Mouse (Mus musculus) ES-Bruce4 (cell line): Measurements from ENCODE around the gene Rps6kb1. TPM values are rescaled to one million over a fixed set of nuclear protein-coding genes. Genes with fewer than 3 reads are reported as not detected.
A peak's percentile ranks its signal among the peaks of the same experiment; 100 is the strongest.

ENCODE experiments used
- H3K27ac ChIP-seq: 2 replicates; pipeline ENCODE4 v1.5.1; 2012; ENCODE audit warnings: low read length, inconsistent platforms; ENCODE audit not compliant: insufficient read depth
- H3K27me3 ChIP-seq: 2 replicates; pipeline ENCODE4 v1.6.1; 2012; ENCODE audit warnings: mild to moderate bottlenecking, low read length, inconsistent platforms; ENCODE audit not compliant: control insufficient read depth, poor library complexity, insufficient read depth, severe bottlenecking
- H3K36me3 ChIP-seq: 2 replicates; pipeline ENCODE4 v1.6.1; 2012; ENCODE audit warnings: inconsistent platforms, mild to moderate bottlenecking, low read length, moderate library complexity; ENCODE audit not compliant: control insufficient read depth, poor library complexity, insufficient read depth, severe bottlenecking
- H3K4me1 ChIP-seq: one replicate; pipeline ENCODE4 v1.8.1; 2011; ENCODE audit warnings: low read length; ENCODE audit not compliant: control insufficient read depth, insufficient read depth
- H3K4me3 ChIP-seq: 2 replicates; pipeline ENCODE4 v1.5.1; 2011; ENCODE audit warnings: low read depth, mild to moderate bottlenecking, low read length
- H3K9ac ChIP-seq: 2 replicates; pipeline ENCODE4 v1.6.1; 2012; ENCODE audit warnings: low read depth, mild to moderate bottlenecking, inconsistent platforms; ENCODE audit not compliant: poor library complexity, severe bottlenecking
- H3K9me3 ChIP-seq: replicated peaks from 2 replicates; pipeline ENCODE4 v1.6.1; 2012; ENCODE audit warnings: mild to moderate bottlenecking, low read length, inconsistent platforms; ENCODE audit not compliant: control insufficient read depth, poor library complexity, insufficient read depth, severe bottlenecking
- CTCF ChIP-seq: IDR thresholded peaks from one replicate; pipeline ENCODE4 v1.8.1; 2011; ENCODE audit warnings: low read depth, low read length
- EP300 ChIP-seq: IDR thresholded peaks from 2 replicates; pipeline ENCODE4 v1.6.1; 2011; ENCODE audit warnings: low read depth, low read length; ENCODE audit not compliant: insufficient read depth
- POLR2A ChIP-seq: IDR thresholded peaks from one replicate; pipeline ENCODE4 v1.8.1; 2011; ENCODE audit warnings: low read length; ENCODE audit not compliant: insufficient read depth
- polyA plus RNA-seq: library from polyadenylated mRNA; stranded (reverse); fragments of >200 nt; gene quantifications from 2 replicates; pipeline ENCODE4 v1.2.4, GENCODE M21; 2011; ENCODE audit warnings: low read depth; ENCODE audit not compliant: missing spikeins, insufficient read depth, insufficient read length

The Rps6kb1 gene
- polyA plus RNA-seq, 1 experiment = 82.2 TPM

DNA sequence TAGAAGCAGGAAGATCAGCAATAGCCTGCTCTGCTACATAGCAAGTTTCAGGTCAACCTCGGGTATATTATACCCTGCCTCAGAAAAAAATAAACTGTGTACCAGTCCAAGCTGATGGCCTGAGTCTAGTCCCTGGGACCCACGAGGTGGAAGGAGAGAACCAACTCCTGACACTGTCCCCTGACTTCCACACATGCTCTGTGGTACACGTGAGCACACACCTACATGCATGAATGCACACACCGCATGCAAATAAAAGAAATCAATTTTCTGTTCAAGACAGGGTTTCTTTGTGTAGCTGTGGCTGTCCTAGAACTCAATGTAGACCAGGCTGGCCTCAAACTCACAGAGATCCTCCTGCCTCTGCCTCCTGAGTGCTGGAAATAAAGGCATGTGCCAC, 13.7 kb upstream of the Rps6kb1 start:
- no peak overlapping the region for H3K9ac ChIP-seq
- TF ChIP-seq POLR2A (no peak), CTCF (no peak), EP300 (no peak)
- no peaks in the 10 kb centered on the region for H3K9me3 ChIP-seq
- peaks cover 2% of the 10 kb centered on the region; the same call in 1 of the 2 replicates for H3K36me3 ChIP-seq
- H3K4me1 ChIP-seq = no peaks in the 10 kb centered on the region
- H3K27me3 ChIP-seq = no peaks in the 10 kb centered on the region
- H3K27ac ChIP-seq = no peak overlapping the region
- no peak overlapping the region for H3K4me3 ChIP-seq

DNA sequence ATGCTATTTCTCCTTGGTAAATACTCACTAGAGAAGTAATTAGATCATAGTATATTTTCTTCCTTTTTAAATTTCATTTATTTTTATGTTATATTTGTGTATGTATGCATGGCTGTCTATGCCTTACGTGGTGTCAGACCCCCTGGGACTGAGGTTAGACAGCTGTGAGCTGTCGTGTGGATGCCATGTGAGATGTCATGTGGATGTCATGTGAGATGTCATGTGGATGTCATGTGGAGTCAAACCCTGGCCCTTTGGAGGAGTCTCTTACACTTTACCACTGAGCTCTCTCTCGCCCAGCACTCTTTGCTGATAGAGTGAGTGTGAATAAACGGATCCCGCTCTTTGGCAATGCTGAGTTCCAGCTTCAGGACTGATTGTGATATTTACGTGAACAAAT, 8.9 kb upstream of the Rps6kb1 start:
- H3K4me3 ChIP-seq = no peak overlapping the region
- no peak overlapping the region for H3K27ac ChIP-seq
- peaks cover 5% of the 10 kb centered on the region; the same call in 1 of the 2 replicates for H3K36me3 ChIP-seq
- TF ChIP-seq POLR2A (no peak), CTCF (no peak), EP300 (no peak)
- H3K9ac ChIP-seq = no peak overlapping the region
- H3K4me1 ChIP-seq = no peaks in the 10 kb centered on the region
- H3K27me3 ChIP-seq = no peaks in the 10 kb centered on the region
- H3K9me3 ChIP-seq = no peaks in the 10 kb centered on the region

DNA sequence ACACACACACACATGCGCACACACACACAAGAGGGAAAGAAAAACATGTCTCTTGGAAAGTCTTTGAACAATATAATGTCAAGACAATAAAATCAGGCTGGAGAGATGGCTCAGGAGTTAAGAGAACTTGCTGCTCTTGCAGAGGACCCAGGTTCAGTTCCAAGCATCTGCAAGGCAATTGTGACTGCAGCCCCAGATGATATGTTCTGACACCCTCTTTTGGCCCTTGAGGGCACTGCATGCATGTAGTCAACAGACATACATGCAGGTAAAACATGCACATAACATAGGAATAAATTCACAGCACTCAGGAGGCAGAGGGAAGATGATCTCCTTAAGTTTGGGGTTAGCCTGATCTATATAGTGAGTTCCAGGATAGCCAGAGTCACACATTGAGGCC, 2.8 kb upstream of the Rps6kb1 start:
- Histone ChIP-seq H3K27me3 (no peaks in the 10 kb centered on the region), H3K9me3 (no peaks in the 10 kb centered on the region), H3K27ac (no peak overlapping the region), H3K4me1 (no peaks in the 10 kb centered on the region), H3K9ac (no peak overlapping the region), H3K36me3 (peaks cover 2% of the 10 kb centered on the region; the same call in 1 of the 2 replicates), H3K4me3 (no peak overlapping the region)
- no peak for TF ChIP-seq CTCF
- no peak for TF ChIP-seq POLR2A
- TF ChIP-seq EP300 = no peak

DNA sequence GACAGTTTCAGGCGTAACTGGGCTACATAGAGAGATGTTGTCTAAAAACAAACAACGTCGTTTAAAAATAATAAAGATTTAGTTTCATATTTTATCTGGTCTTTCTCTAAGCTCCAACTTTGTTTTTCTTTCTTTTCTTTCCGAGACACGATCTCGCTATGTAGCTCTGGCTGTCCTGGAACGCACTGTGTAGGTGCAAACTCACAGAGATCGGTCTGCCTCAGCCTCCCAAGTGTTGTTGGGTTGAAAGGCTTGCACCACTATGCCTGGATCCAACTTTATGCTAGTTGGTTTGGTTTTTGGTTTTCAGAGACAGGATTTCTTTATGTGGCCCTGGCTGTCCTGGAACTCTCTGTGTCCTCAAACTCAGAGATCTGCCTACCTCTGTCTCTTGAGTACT, 951 bp upstream of the Rps6kb1 start:
- H3K4me1 ChIP-seq = no peaks in the 10 kb centered on the region
- TF ChIP-seq EP300 (no peak), CTCF (no peak), POLR2A (no peak)
- H3K4me3 ChIP-seq = peak overlapping the region; percentile 55
- H3K27ac ChIP-seq = no peak overlapping the region
- H3K9ac ChIP-seq = peak overlapping the region; percentile 92
- peaks cover 4% of the 10 kb centered on the region; the same call in 1 of the 2 replicates for H3K36me3 ChIP-seq
- no peaks in the 10 kb centered on the region for H3K9me3 ChIP-seq
- no peaks in the 10 kb centered on the region for H3K27me3 ChIP-seq

DNA sequence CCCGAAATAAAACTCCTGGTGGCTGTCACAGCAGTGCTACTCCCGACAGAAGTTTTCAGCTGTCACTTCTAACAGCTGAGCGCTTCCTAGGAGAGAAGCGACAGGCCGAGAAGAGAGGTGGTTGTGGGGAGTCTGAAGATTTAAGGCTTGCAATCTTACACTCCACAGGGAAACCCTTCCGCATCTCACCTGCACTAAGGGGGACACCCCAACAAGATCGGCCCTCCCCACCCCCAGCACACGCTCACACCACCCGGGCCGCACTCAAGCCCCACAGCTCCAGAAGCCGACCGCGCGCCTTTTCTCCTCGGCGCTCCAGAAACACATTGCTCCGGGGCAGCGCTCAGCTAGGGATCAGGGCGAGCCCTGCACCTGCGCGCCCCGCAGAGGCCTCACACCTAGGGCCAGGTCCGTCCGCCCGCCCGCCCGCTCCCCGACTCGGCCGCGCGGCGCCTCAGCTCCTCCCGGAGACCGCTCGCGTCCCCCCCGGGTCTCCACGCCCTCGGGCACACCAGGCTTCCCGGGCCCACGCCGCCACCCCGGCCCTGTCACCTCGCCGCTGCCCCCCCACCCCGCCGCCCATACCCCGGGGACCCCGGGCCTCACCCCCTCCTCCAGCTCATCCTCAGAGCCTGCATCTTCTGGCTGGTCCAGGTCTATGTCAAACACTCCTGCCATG, 506 bp downstream of the Rps6kb1 start:
- H3K9me3 ChIP-seq = no peaks in the 10 kb centered on the region
- 0 out of 2 replicates have a peak, but pooled peaks cover 2% of the 10 kb centered on the region for H3K36me3 ChIP-seq
- no peaks in the 10 kb centered on the region for H3K27me3 ChIP-seq
- H3K4me1 ChIP-seq = no peaks in the 10 kb centered on the region
- TF ChIP-seq POLR2A (no peak), EP300 (no peak), CTCF (no peak)
- H3K4me3 ChIP-seq = peak overlapping the region; percentile 92
- no peak overlapping the region for H3K27ac ChIP-seq
- peak overlapping the region; percentile 92 for H3K9ac ChIP-seq

DNA sequence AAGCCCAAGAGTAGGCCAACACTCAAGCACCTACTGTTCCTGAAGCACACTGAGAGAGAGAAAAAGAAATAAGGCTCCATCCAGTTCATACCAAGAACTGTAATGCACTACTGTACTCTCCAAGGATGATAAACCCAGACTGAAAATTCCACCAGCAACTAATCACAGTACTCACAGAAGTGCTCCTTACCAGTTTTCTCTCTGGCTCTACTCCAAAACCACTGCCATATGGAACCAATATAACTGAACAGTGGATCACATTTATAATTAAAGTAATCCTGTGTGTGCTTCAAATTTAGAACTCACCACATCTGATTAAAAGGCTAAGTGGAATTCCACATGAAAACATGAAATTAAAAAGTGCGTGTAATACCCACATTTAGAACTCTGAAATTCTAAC, 1.8 kb downstream of the Rps6kb1 start:
- Histone ChIP-seq H3K9ac (no peak overlapping the region), H3K4me3 (no peak overlapping the region), H3K27me3 (no peaks in the 10 kb centered on the region), H3K9me3 (no peaks in the 10 kb centered on the region), H3K36me3 (0 out of 2 replicates have a peak, but pooled peaks cover 2% of the 10 kb centered on the region), H3K4me1 (no peaks in the 10 kb centered on the region), H3K27ac (no peak overlapping the region)
- TF ChIP-seq POLR2A (no peak), CTCF (no peak), EP300 (no peak)
